Mouse (Mus musculus): ENCODE data around the gene Pbsn.

GRCm38 (mm10) chrX:77796238-77796835 is 57.1 kb downstream of the Pbsn start, which contains the start of gene Prkx:
- TF ChIP-seq CTCF (IDR thresholded peaks at IDR 0.05; ENCODE audit: borderline replicate concordance, insufficient read depth, low read length): no peak
- peak; percentile 39; the same call in 1 of the 2 replicates for TF ChIP-seq POLR2A (IDR thresholded peaks at IDR 0.05; ENCODE audit: low read depth, low read length)

Data from embryonic fibroblast, embryonic 13.5 days (primary cell).